Mouse (Mus musculus): ENCODE measurements around the gene Krt33b. TPM values are rescaled to one million over a fixed set of nuclear protein-coding genes. Genes with fewer than 3 reads are reported as not detected.

Gene Krt33b
- polyA plus RNA-seq, 1 experiment from 2014 or later: not detected

GRCm38 (mm10) chr11:100005905-100006304 is 23.8 kb downstream of the Krt33b start:
- H3K4me1 ChIP-seq (replicated peaks; ENCODE audit: control insufficient read depth, insufficient read depth, low read length): no peaks in the 10 kb centered on the region
- H3K9me3 ChIP-seq (ENCODE audit: control insufficient read depth, low read length): no peaks in the 10 kb centered on the region; the same call in 1 of the 2 replicates
- no peak overlapping the region for H3K4me3 ChIP-seq (ENCODE audit: low read depth, low read length)
- no peak overlapping the region for H3K9ac ChIP-seq (ENCODE audit: low read length)
- 89% methylated on average over 8 of the region's 8 CpGs for WGBS
- no peaks in the 10 kb centered on the region for H3K27me3 ChIP-seq (ENCODE audit: control insufficient read depth, insufficient read depth, low read length)
- H3K4me2 ChIP-seq (ENCODE audit: low read depth, low read length, severe bottlenecking): no peak overlapping the region
- ATAC-seq (replicated peaks; ENCODE audit: low FRiP score) (no peak), DNase-seq (ENCODE audit: low spot score) (no peak)
- H3K36me3 ChIP-seq (ENCODE audit: control insufficient read depth, insufficient read depth, low read length): no peaks in the 10 kb centered on the region
- H3K27ac ChIP-seq (ENCODE audit: low read depth, low read length): no peak overlapping the region

- no peak overlapping the region for H3K4me3 ChIP-seq (ENCODE audit: low read depth, low read length)
- WGBS: 30% methylated on average over 6 of the region's 6 CpGs
- H3K27me3 ChIP-seq (ENCODE audit: control insufficient read depth, insufficient read depth, low read length): no peaks in the 10 kb centered on the region
- no peaks in the 10 kb centered on the region for H3K4me1 ChIP-seq (replicated peaks; ENCODE audit: control insufficient read depth, insufficient read depth, low read length)
- no peak for ATAC-seq (replicated peaks; ENCODE audit: low FRiP score)
- no peak overlapping the region for H3K4me2 ChIP-seq (ENCODE audit: low read depth, low read length, severe bottlenecking)
- H3K36me3 ChIP-seq (ENCODE audit: control insufficient read depth, insufficient read depth, low read length): no peaks in the 10 kb centered on the region
- no peak overlapping the region for H3K9ac ChIP-seq (ENCODE audit: low read length)
- no peak overlapping the region for H3K27ac ChIP-seq (ENCODE audit: low read depth, low read length)
- H3K9me3 ChIP-seq (ENCODE audit: control insufficient read depth, low read length): no peaks in the 10 kb centered on the region; the same call in 1 of the 2 replicates
- DNase-seq (ENCODE audit: low spot score): no peak
These were observed 24.8 kb downstream of the Krt33b start for GRCm38 (mm10) chr11:100004846-100005245.

DNA sequence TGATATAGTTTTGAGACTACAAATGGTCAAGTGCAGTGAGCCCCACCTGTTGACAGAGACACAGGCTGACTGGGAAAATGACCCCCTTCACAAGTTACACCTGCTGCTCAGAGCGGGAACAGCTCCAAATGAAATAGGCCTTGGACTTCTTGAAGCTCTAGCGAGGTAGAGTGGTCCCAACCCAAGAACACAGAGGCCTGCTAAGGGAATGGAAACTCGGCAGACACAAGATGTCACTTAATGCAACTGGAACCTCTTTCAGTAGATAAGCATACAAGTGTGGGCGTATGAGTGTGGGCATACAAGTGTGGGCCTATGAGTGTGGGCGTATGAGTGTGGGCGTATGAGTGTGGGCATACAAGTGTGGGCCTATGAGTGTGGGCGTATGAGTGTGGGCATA is 30.6 kb downstream of the Krt33b start:
- no peak for ATAC-seq (replicated peaks; ENCODE audit: low FRiP score)

DNA sequence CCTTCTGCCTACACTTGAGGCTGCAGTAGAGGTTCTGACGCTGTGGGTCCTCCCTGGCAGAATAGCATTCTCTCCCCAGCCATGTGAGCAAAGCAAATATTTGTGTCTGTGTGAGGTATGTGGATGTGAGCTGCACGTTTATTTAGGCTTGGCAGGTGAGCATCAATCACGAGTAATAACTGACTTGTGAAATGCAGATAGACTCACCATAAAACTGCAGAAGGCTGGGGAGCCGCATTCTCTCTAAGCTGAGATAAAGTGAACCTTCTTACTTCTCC is 35.3 kb downstream of the Krt33b start:
- 80% methylated on average over 4 of the region's 4 CpGs for WGBS
- Histone ChIP-seq H3K27me3 (ENCODE audit: control insufficient read depth, insufficient read depth, low read length) (no peaks in the 10 kb centered on the region), H3K4me1 (replicated peaks; ENCODE audit: control insufficient read depth, insufficient read depth, low read length) (no peaks in the 10 kb centered on the region), H3K4me3 (ENCODE audit: low read depth, low read length) (no peak overlapping the region), H3K4me2 (ENCODE audit: low read depth, low read length, severe bottlenecking) (no peak overlapping the region), H3K27ac (ENCODE audit: low read depth, low read length) (no peak overlapping the region), H3K9ac (ENCODE audit: low read length) (no peak overlapping the region), H3K9me3 (ENCODE audit: control insufficient read depth, low read length) (no peaks in the 10 kb centered on the region), H3K36me3 (ENCODE audit: control insufficient read depth, insufficient read depth, low read length) (no peaks in the 10 kb centered on the region)
- no peak for DNase-seq (ENCODE audit: low spot score)
- no peak for ATAC-seq (replicated peaks; ENCODE audit: low FRiP score)

More for the DNA sequence above, 30.6 kb downstream of the Krt33b start:
- no peaks in the 10 kb centered on the region for H3K36me3 ChIP-seq (ENCODE audit: control insufficient read depth, insufficient read depth, low read length)
- H3K27ac ChIP-seq (ENCODE audit: low read depth, low read length): no peak overlapping the region
- H3K4me1 ChIP-seq (replicated peaks; ENCODE audit: control insufficient read depth, insufficient read depth, low read length): no peaks in the 10 kb centered on the region
- H3K4me3 ChIP-seq (ENCODE audit: low read depth, low read length): no peak overlapping the region
- H3K9ac ChIP-seq (ENCODE audit: low read length): no peak overlapping the region
- no peak overlapping the region for H3K4me2 ChIP-seq (ENCODE audit: low read depth, low read length, severe bottlenecking)
- H3K9me3 ChIP-seq (ENCODE audit: control insufficient read depth, low read length): no peaks in the 10 kb centered on the region; the same call in 1 of the 2 replicates
- 91% methylated on average over 7 of the region's 7 CpGs for WGBS
- H3K27me3 ChIP-seq (ENCODE audit: control insufficient read depth, insufficient read depth, low read length): no peaks in the 10 kb centered on the region
- DNase-seq (ENCODE audit: low spot score): no peak

DNA sequence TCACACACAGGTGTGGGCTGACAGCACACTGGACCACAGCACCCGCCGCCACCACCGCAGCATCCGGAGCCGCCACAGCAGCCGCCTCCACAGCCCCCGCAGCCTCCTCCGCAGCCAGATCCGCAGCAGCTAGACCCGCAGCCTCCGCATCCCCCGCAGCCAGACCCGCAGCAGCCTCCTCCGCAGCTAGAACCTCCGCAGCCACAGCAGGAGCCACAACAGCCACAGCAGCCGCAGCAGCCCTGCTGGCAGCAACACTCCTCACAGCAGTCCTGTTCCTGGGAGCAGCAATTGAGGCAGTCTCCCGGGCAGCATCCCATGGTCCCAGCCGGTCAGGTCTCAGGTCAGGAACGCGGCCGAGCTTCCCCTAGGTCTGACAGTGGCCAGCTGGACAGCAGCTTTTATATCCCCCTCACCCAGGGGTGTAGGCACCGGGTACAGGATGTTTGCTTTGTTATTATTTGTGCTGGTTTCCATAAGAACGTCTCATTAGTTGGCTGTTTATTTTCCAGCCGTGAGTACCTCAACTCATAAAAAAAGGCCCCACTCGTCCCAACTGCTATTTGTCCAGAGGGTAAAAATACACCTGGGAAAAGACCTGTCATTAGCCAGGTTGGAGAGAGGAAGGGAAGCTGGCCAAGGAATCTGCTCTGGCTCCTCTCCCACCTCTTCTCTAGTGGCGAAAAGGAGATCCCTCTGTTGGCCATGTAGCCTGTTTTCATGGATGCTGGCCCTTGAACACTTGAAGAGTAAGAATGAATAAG is 35.9 kb downstream of the Krt33b start, which contains the start of gene Krtap17-1:
TSS of gene Krtap17-1 (minus strand) at position 375 of the 764 bp plus-strand sequence.
- Histone ChIP-seq H3K9ac (ENCODE audit: low read length) (no peak within 1 kb of the TSS; the same call in 1 of the 2 replicates), H3K4me3 (ENCODE audit: low read depth, low read length) (peak within 1 kb of the TSS; percentile 10; the same call in 1 of the 2 replicates)

DNA sequence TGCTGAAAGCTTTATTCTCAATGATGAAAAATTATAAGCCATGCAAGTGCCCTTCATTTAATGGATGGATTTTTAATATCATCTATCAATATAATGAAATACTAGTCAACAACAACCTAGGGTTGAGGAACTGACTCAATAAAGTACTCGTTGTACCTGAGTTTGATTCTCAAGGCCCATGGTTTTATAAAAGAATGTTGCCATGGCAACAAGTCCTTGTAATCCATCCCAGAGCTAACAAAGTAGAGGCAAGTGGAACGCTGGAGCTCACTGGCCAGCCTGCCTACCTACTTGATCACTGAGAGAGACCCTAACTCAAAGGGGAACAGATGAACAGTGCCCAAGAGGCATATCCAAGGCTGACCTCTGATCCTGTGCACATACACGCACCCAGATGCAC is 39.1 kb downstream of the Krt33b start:
- Histone ChIP-seq H3K9me3 (ENCODE audit: control insufficient read depth, low read length) (no peaks in the 10 kb centered on the region), H3K4me1 (replicated peaks; ENCODE audit: control insufficient read depth, insufficient read depth, low read length) (no peaks in the 10 kb centered on the region), H3K27ac (ENCODE audit: low read depth, low read length) (no peak overlapping the region), H3K9ac (ENCODE audit: low read length) (no peak overlapping the region), H3K4me3 (ENCODE audit: low read depth, low read length) (no peak overlapping the region), H3K36me3 (ENCODE audit: control insufficient read depth, insufficient read depth, low read length) (no peaks in the 10 kb centered on the region), H3K27me3 (ENCODE audit: control insufficient read depth, insufficient read depth, low read length) (no peaks in the 10 kb centered on the region), H3K4me2 (ENCODE audit: low read depth, low read length, severe bottlenecking) (no peak overlapping the region)
- ATAC-seq (replicated peaks; ENCODE audit: low FRiP score): no peak
- WGBS: 74% methylated on average over 3 of the region's 3 CpGs
- DNase-seq (ENCODE audit: low spot score): no peak

More for the DNA sequence above, 35.9 kb downstream of the Krt33b start, which contains the start of gene Krtap17-1:
- 30% methylated on average over 25 of the region's 26 CpGs for WGBS
- H3K36me3 ChIP-seq (ENCODE audit: control insufficient read depth, insufficient read depth, low read length): no peaks in the 10 kb centered on the region
- no peaks in the 10 kb centered on the region for H3K4me1 ChIP-seq (replicated peaks; ENCODE audit: control insufficient read depth, insufficient read depth, low read length)
- H3K4me2 ChIP-seq (ENCODE audit: low read depth, low read length, severe bottlenecking): peak within 1 kb of the TSS; percentile 21; the same call in 1 of the 2 replicates
- H3K9me3 ChIP-seq (ENCODE audit: control insufficient read depth, low read length): no peaks in the 10 kb centered on the region
- DNase-seq (ENCODE audit: low spot score): no peak
- ATAC-seq (replicated peaks; ENCODE audit: low FRiP score): no peak
- no peak within 1 kb of the TSS for H3K27ac ChIP-seq (ENCODE audit: low read depth, low read length)
- no peaks in the 10 kb centered on the region for H3K27me3 ChIP-seq (ENCODE audit: control insufficient read depth, insufficient read depth, low read length)

- Histone ChIP-seq H3K9ac (ENCODE audit: low read length) (no peak overlapping the region), H3K9me3 (ENCODE audit: control insufficient read depth, low read length) (no peaks in the 10 kb centered on the region), H3K27me3 (ENCODE audit: control insufficient read depth, insufficient read depth, low read length) (no peaks in the 10 kb centered on the region), H3K4me3 (ENCODE audit: low read depth, low read length) (no peak overlapping the region), H3K4me2 (ENCODE audit: low read depth, low read length, severe bottlenecking) (no peak overlapping the region), H3K27ac (ENCODE audit: low read depth, low read length) (no peak overlapping the region), H3K4me1 (replicated peaks; ENCODE audit: control insufficient read depth, insufficient read depth, low read length) (no peaks in the 10 kb centered on the region), H3K36me3 (ENCODE audit: control insufficient read depth, insufficient read depth, low read length) (no peaks in the 10 kb centered on the region)
- ATAC-seq (replicated peaks; ENCODE audit: low FRiP score) (no peak), DNase-seq (ENCODE audit: low spot score) (no peak)
- WGBS: 85% methylated on average over 6 of the region's 6 CpGs
These were observed 39.7 kb downstream of the Krt33b start for GRCm38 (mm10) chr11:99989881-99990405.

DNA sequence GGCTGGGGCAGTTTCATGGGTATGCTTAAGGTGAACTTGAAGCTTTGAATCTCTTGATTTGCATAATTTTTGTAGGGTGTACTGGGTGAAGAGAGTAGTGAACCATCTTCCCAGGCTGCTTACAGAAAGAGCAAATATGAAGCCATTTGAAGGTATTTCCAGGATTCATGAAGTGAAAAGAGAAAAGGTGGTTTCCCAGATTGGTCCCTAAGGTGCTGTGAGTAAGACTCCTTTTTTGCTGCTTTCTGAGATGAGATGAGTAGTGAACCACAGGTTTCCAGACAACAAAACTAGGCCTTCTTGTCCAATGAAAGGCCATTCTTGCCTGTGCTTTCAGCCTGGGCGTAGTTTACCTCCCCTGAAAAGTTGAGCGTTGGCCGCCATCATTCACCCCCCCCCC is 41.1 kb downstream of the Krt33b start:
- Histone ChIP-seq H3K4me3 (ENCODE audit: low read depth, low read length) (no peak overlapping the region), H3K9ac (ENCODE audit: low read length) (no peak overlapping the region), H3K9me3 (ENCODE audit: control insufficient read depth, low read length) (no peaks in the 10 kb centered on the region), H3K27me3 (ENCODE audit: control insufficient read depth, insufficient read depth, low read length) (no peaks in the 10 kb centered on the region), H3K4me2 (ENCODE audit: low read depth, low read length, severe bottlenecking) (no peak overlapping the region), H3K36me3 (ENCODE audit: control insufficient read depth, insufficient read depth, low read length) (no peaks in the 10 kb centered on the region), H3K4me1 (replicated peaks; ENCODE audit: control insufficient read depth, insufficient read depth, low read length) (no peaks in the 10 kb centered on the region), H3K27ac (ENCODE audit: low read depth, low read length) (no peak overlapping the region)
- WGBS: 93% methylated on average over 3 of the region's 3 CpGs
- no peak for ATAC-seq (replicated peaks; ENCODE audit: low FRiP score)
- no peak for DNase-seq (ENCODE audit: low spot score)

DNA sequence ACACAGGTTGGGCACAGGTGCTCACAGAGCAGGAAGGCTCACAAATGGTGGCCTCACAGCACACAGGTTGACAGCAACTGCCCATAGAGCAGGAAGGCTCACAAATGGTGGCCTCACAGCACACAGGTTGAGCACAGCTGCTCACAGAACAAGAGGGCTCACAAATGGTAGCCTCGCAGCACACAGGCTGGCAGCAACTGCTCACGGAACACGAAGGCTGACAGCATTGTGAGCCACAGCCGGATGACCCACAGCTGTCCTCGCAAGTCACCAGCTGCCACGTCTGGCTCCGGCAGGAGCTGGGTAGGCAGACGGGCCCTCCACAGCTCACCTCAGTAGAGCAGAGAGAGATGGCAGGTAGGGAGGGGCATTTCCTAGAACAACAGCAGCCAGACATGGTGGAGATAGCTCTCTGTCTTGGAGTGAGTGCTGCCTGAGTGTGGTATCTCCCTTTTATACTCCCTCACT is 43.5 kb downstream of the Krt33b start, which contains the start of gene Krtap16-1:
TSS of gene Krtap16-1 (minus strand) at position 418 of the 468 bp plus-strand sequence.
- no peaks in the 10 kb centered on the region for H3K4me1 ChIP-seq (replicated peaks; ENCODE audit: control insufficient read depth, insufficient read depth, low read length)
- ATAC-seq (replicated peaks; ENCODE audit: low FRiP score): no peak
- DNase-seq (ENCODE audit: low spot score): no peak

More for the DNA sequence above, 43.5 kb downstream of the Krt33b start, which contains the start of gene Krtap16-1:
- H3K4me2 ChIP-seq (ENCODE audit: low read depth, low read length, severe bottlenecking): no peak within 1 kb of the TSS
- 87% methylated on average over 8 of the region's 8 CpGs for WGBS
- no peak within 1 kb of the TSS for H3K27ac ChIP-seq (ENCODE audit: low read depth, low read length)
- no peaks in the 10 kb centered on the region for H3K9me3 ChIP-seq (ENCODE audit: control insufficient read depth, low read length)
- H3K9ac ChIP-seq (ENCODE audit: low read length): no peak within 1 kb of the TSS
- no peaks in the 10 kb centered on the region for H3K27me3 ChIP-seq (ENCODE audit: control insufficient read depth, insufficient read depth, low read length)
- no peaks in the 10 kb centered on the region for H3K36me3 ChIP-seq (ENCODE audit: control insufficient read depth, insufficient read depth, low read length)
- no peak within 1 kb of the TSS for H3K4me3 ChIP-seq (ENCODE audit: low read depth, low read length)

Data from forebrain, embryonic 11.5 days (tissue).